Mouse (Mus musculus): ENCODE measurements around the gene Socs4. TPM values are rescaled to one million over a fixed set of nuclear protein-coding genes. Genes with fewer than 3 reads are reported as not detected.
"Not testable (repeated sequence)": the region's sequence is repeated elsewhere in the genome, so short reads cannot be mapped to it uniquely, and the experiment has no call there.

Socs4 gene
- polyA plus RNA-seq, 1 experiment from 2014 or later: 3.2 TPM

GRCm38 (mm10) chr14:47310342-47311181, 33.8 kb downstream of the Socs4 start:
- Histone ChIP-seq H3K27ac (ENCODE audit: low read depth, low read length) (no peak overlapping the region), H3K4me3 (ENCODE audit: low read depth, low read length) (no peak overlapping the region), H3K4me2 (ENCODE audit: low read depth, low read length) (no peak overlapping the region), H3K27me3 (ENCODE audit: control insufficient read depth, insufficient read depth, low read length) (no peaks in the 10 kb centered on the region), H3K36me3 (ENCODE audit: control insufficient read depth, insufficient read depth, low read length) (peaks cover 32% of the 10 kb centered on the region), H3K4me1 (ENCODE audit: control insufficient read depth, insufficient read depth, low read length) (no peaks in the 10 kb centered on the region), H3K9ac (replicated peaks; ENCODE audit: low read depth, low read length) (no peak overlapping the region), H3K9me3 (ENCODE audit: control insufficient read depth, low read length) (no peaks in the 10 kb centered on the region)
- ATAC-seq (ENCODE audit: low read depth): no peak
- 89% methylated on average over 18 of the region's 18 CpGs for WGBS

- Histone ChIP-seq H3K4me2 (ENCODE audit: low read depth, low read length) (no peak overlapping the region), H3K4me3 (ENCODE audit: low read depth, low read length) (no peak overlapping the region), H3K9me3 (ENCODE audit: control insufficient read depth, low read length) (no peaks in the 10 kb centered on the region), H3K4me1 (ENCODE audit: control insufficient read depth, insufficient read depth, low read length) (no peaks in the 10 kb centered on the region), H3K9ac (replicated peaks; ENCODE audit: low read depth, low read length) (no peak overlapping the region), H3K27me3 (ENCODE audit: control insufficient read depth, insufficient read depth, low read length) (no peaks in the 10 kb centered on the region), H3K27ac (ENCODE audit: low read depth, low read length) (no peak overlapping the region), H3K36me3 (ENCODE audit: control insufficient read depth, insufficient read depth, low read length) (no peaks in the 10 kb centered on the region; the same call in 1 of the 2 replicates)
- ATAC-seq (ENCODE audit: low read depth): no peak
- 94% methylated on average over 5 of the region's 5 CpGs for WGBS
Observed at GRCm38 (mm10) chr14:47319362-47319761, 42.6 kb downstream of the Socs4 start.

GRCm38 (mm10) chr14:47321581-47321980, 44.9 kb downstream of the Socs4 start:
- not testable (repeated sequence) for H3K27ac ChIP-seq (ENCODE audit: low read depth, low read length); H3K9ac ChIP-seq (replicated peaks; ENCODE audit: low read depth, low read length); H3K4me1 ChIP-seq (ENCODE audit: control insufficient read depth, insufficient read depth, low read length); H3K4me3 ChIP-seq (ENCODE audit: low read depth, low read length); H3K27me3 ChIP-seq (ENCODE audit: control insufficient read depth, insufficient read depth, low read length); H3K4me2 ChIP-seq (ENCODE audit: low read depth, low read length); H3K36me3 ChIP-seq (ENCODE audit: control insufficient read depth, insufficient read depth, low read length); H3K9me3 ChIP-seq (ENCODE audit: control insufficient read depth, low read length); ATAC-seq (ENCODE audit: low read depth)
- 97% methylated on average over 5 of the region's 8 CpGs for WGBS

GRCm38 (mm10) chr14:47325965-47326761, 49.4 kb downstream of the Socs4 start:
- H3K9ac ChIP-seq (replicated peaks; ENCODE audit: low read depth, low read length): no peak overlapping the region
- no peaks in the 10 kb centered on the region for H3K4me1 ChIP-seq (ENCODE audit: control insufficient read depth, insufficient read depth, low read length)
- no peak overlapping the region for H3K4me2 ChIP-seq (ENCODE audit: low read depth, low read length)
- H3K36me3 ChIP-seq (ENCODE audit: control insufficient read depth, insufficient read depth, low read length): no peaks in the 10 kb centered on the region
- no peak overlapping the region for H3K27ac ChIP-seq (ENCODE audit: low read depth, low read length)
- no peaks in the 10 kb centered on the region for H3K9me3 ChIP-seq (ENCODE audit: control insufficient read depth, low read length)
- no peak overlapping the region for H3K4me3 ChIP-seq (ENCODE audit: low read depth, low read length)
- H3K27me3 ChIP-seq (ENCODE audit: control insufficient read depth, insufficient read depth, low read length): no peaks in the 10 kb centered on the region
- ATAC-seq (ENCODE audit: low read depth): no peak
- WGBS: 83% methylated on average over 9 of the region's 9 CpGs

- Histone ChIP-seq H3K4me1 (ENCODE audit: control insufficient read depth, insufficient read depth, low read length) (no peaks in the 10 kb centered on the region), H3K9me3 (ENCODE audit: control insufficient read depth, low read length) (no peaks in the 10 kb centered on the region), H3K27ac (ENCODE audit: low read depth, low read length) (no peak overlapping the region), H3K4me3 (ENCODE audit: low read depth, low read length) (no peak overlapping the region), H3K27me3 (ENCODE audit: control insufficient read depth, insufficient read depth, low read length) (no peaks in the 10 kb centered on the region), H3K9ac (replicated peaks; ENCODE audit: low read depth, low read length) (no peak overlapping the region), H3K36me3 (ENCODE audit: control insufficient read depth, insufficient read depth, low read length) (no peaks in the 10 kb centered on the region), H3K4me2 (ENCODE audit: low read depth, low read length) (no peak overlapping the region)
- 94% methylated on average over 5 of the region's 5 CpGs for WGBS
- ATAC-seq (ENCODE audit: low read depth): no peak
Observed at GRCm38 (mm10) chr14:47327347-47327746, 50.6 kb downstream of the Socs4 start.

- Histone ChIP-seq H3K4me2 (ENCODE audit: low read depth, low read length) (no peak overlapping the region), H3K9me3 (ENCODE audit: control insufficient read depth, low read length) (no peaks in the 10 kb centered on the region), H3K27me3 (ENCODE audit: control insufficient read depth, insufficient read depth, low read length) (no peaks in the 10 kb centered on the region), H3K4me1 (ENCODE audit: control insufficient read depth, insufficient read depth, low read length) (no peaks in the 10 kb centered on the region), H3K27ac (ENCODE audit: low read depth, low read length) (no peak overlapping the region), H3K9ac (replicated peaks; ENCODE audit: low read depth, low read length) (no peak overlapping the region), H3K4me3 (ENCODE audit: low read depth, low read length) (no peak overlapping the region), H3K36me3 (ENCODE audit: control insufficient read depth, insufficient read depth, low read length) (no peaks in the 10 kb centered on the region)
- 77% methylated on average over 5 of the region's 5 CpGs for WGBS
- no peak for ATAC-seq (ENCODE audit: low read depth)
Observed at GRCm38 (mm10) chr14:47331920-47332319, 55.2 kb downstream of the Socs4 start.

- Histone ChIP-seq H3K4me3 (ENCODE audit: low read depth, low read length) (no peak overlapping the region), H3K9me3 (ENCODE audit: control insufficient read depth, low read length) (no peaks in the 10 kb centered on the region), H3K27me3 (ENCODE audit: control insufficient read depth, insufficient read depth, low read length) (no peaks in the 10 kb centered on the region), H3K4me2 (ENCODE audit: low read depth, low read length) (no peak overlapping the region), H3K9ac (replicated peaks; ENCODE audit: low read depth, low read length) (no peak overlapping the region), H3K36me3 (ENCODE audit: control insufficient read depth, insufficient read depth, low read length) (no peaks in the 10 kb centered on the region), H3K4me1 (ENCODE audit: control insufficient read depth, insufficient read depth, low read length) (no peaks in the 10 kb centered on the region), H3K27ac (ENCODE audit: low read depth, low read length) (no peak overlapping the region)
- 85% methylated on average over 4 of the region's 4 CpGs for WGBS
- no peak for ATAC-seq (ENCODE audit: low read depth)
Observed at GRCm38 (mm10) chr14:47334819-47335218, 58.1 kb downstream of the Socs4 start.

GRCm38 (mm10) chr14:47335300-47335699, 58.6 kb downstream of the Socs4 start:
- no peaks in the 10 kb centered on the region for H3K27me3 ChIP-seq (ENCODE audit: control insufficient read depth, insufficient read depth, low read length)
- H3K27ac ChIP-seq (ENCODE audit: low read depth, low read length): no peak overlapping the region
- H3K9me3 ChIP-seq (ENCODE audit: control insufficient read depth, low read length): no peaks in the 10 kb centered on the region
- H3K9ac ChIP-seq (replicated peaks; ENCODE audit: low read depth, low read length): no peak overlapping the region
- 58% methylated on average over 3 of the region's 3 CpGs for WGBS
- no peaks in the 10 kb centered on the region for H3K4me1 ChIP-seq (ENCODE audit: control insufficient read depth, insufficient read depth, low read length)
- no peak overlapping the region for H3K4me3 ChIP-seq (ENCODE audit: low read depth, low read length)
- peak; percentile 61; the same call in 1 of the 2 replicates for ATAC-seq (ENCODE audit: low read depth)
- H3K36me3 ChIP-seq (ENCODE audit: control insufficient read depth, insufficient read depth, low read length): no peaks in the 10 kb centered on the region
- H3K4me2 ChIP-seq (ENCODE audit: low read depth, low read length): no peak overlapping the region

Measured in neural tube, embryonic 14.5 days (tissue).